23 mouse cellular contexts compared by ENCODE assay signal in the genomic region with DNA sequence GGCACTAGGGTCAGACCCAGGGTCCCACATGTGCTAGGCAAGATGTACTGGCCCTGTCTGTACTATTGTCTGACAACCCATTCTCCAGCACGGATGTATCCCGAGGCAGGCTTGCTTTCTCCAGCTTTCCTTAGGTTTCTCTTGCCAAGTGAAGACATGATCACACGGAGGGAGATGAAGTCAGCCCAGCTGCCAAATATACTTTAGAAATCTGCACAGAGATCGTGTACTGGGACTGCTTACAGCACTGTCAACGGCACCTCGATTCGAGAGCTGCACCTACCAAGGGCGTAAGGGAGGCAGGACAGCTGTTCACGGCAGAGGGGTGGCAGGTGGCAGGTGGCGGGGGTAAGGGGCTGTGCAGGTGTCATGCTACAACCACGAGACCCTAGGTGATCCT. TPM values are rescaled to one million over a fixed set of nuclear protein-coding genes. Genes with fewer than 3 reads are reported as not detected.
DNase-seq lines count a peak whose midpoint lies in the region; ATAC-seq lines count a peak whose summit lies in the region.
"Had no signal": no experiment of that assay in that cellular context is flagged by ENCODE, and none has a peak within 500 bp of the region (broad histone marks: within the 10 kb centered on the region; RNA-seq: fewer than 3 reads in every experiment).

No protein-coding gene starts in this region.

- H3K36me3 ChIP-seq in forebrain, embryonic 14.5 days (ENCODE audit: control insufficient read depth, insufficient read depth, low read length): peaks cover 6% of the 10 kb centered on the region; the same call in 1 of the 2 replicates
- H3K36me3 ChIP-seq in forebrain, embryonic 10.5 days (replicated peaks): peaks cover 29% of the 10 kb centered on the region

- H3K4me1 ChIP-seq in forebrain, embryonic 14.5 days (ENCODE audit: control insufficient read depth, insufficient read depth, low read length): no peaks in the 10 kb centered on the region
- peaks cover 4% of the 10 kb centered on the region; the same call in 1 of the 2 replicates for H3K4me1 ChIP-seq in forebrain, embryonic 10.5 days

- no peaks in the 10 kb centered on the region for H3K9me3 ChIP-seq in forebrain, embryonic 14.5 days (replicated peaks; ENCODE audit: control insufficient read depth, low read length)
- no peaks in the 10 kb centered on the region for H3K9me3 ChIP-seq in forebrain, embryonic 10.5 days
- H3K9me3 ChIP-seq: embryonic facial prominence, embryonic 10.5 days; embryonic facial prominence, embryonic 12.5 days; forebrain, embryonic 13.5 days; G1E had no signal

- no peak for ATAC-seq in forebrain, embryonic 14.5 days
- peak; percentile 87 for ATAC-seq in frontal cortex, adult (ENCODE audit: low TSS enrichment)
- ATAC-seq: activated CD4-positive, CD25-positive, alpha-beta regulatory T cell, adult 4 months; CD4-positive, CD25-positive, alpha-beta regulatory T cell, adult 4 months; forebrain, embryonic 13.5 days; forebrain, postnatal 0 days; Patski had no signal

- no peak overlapping the region for H3K27ac ChIP-seq in forebrain, embryonic 14.5 days (ENCODE audit: low read depth, low read length)
- no peak overlapping the region for H3K27ac ChIP-seq in forebrain, embryonic 10.5 days
- H3K27ac ChIP-seq: embryonic facial prominence, embryonic 10.5 days; embryonic facial prominence, embryonic 12.5 days; forebrain, embryonic 13.5 days had no signal

- peak; percentile 39 for DNase-seq in cerebellum, adult 9-10 months
- no peak for DNase-seq in cerebellum, postnatal 25 days
- peak; percentile 19 for DNase-seq in forebrain, embryonic 14.5 days (ENCODE audit: low spot score)
- DNase-seq in forebrain, embryonic 10.5 days (ENCODE audit: extremely low spot score, low spot score): no peak
- DNase-seq in frontal cortex, postnatal 14 days (ENCODE audit: low spot score in 2 of 2): no peak
- peak; percentile 43 for DNase-seq in brain, adult 2 months (ENCODE audit: low read depth, low spot score)
- no peak for DNase-seq in kidney, adult 9 months
- DNase-seq: adrenal gland, adult 8-10 months; adrenal gland, postnatal 14 days; adrenal gland, postnatal 36 days; B cell, adult 2 months; cerebellum, adult 8-10 months; cerebellum, postnatal 14 days; forebrain, postnatal 0 days had no signal

- no peak overlapping the region for H3K4me2 ChIP-seq in forebrain, embryonic 14.5 days (ENCODE audit: low read length)
- H3K4me2 ChIP-seq: embryonic facial prominence, embryonic 12.5 days; forebrain, embryonic 13.5 days had no signal

- H3K4me3 ChIP-seq in forebrain, embryonic 14.5 days (ENCODE audit: low read depth, low read length): no peak overlapping the region
- no peak overlapping the region for H3K4me3 ChIP-seq in forebrain, embryonic 10.5 days
- H3K4me3 ChIP-seq: embryonic facial prominence, embryonic 10.5 days; embryonic facial prominence, embryonic 12.5 days; forebrain, embryonic 13.5 days had no signal

- H3K9ac ChIP-seq in forebrain, embryonic 14.5 days (ENCODE audit: low read length): no peak overlapping the region
- H3K9ac ChIP-seq: embryonic facial prominence, embryonic 12.5 days; forebrain, embryonic 13.5 days; forebrain, postnatal 0 days had no signal

- no peaks in the 10 kb centered on the region for H3K27me3 ChIP-seq in forebrain, embryonic 14.5 days (replicated peaks; ENCODE audit: control insufficient read depth, insufficient read depth, low read length)
- H3K27me3 ChIP-seq in forebrain, embryonic 10.5 days (ENCODE audit: poor library complexity, severe bottlenecking): no peaks in the 10 kb centered on the region
- H3K27me3 ChIP-seq: CH12.LX; embryonic facial prominence, embryonic 12.5 days; forebrain, embryonic 13.5 days; Patski had no signal

- 80% methylated on average over 11 of the region's 11 CpGs for WGBS in forebrain, embryonic 14.5 days
- 90% methylated on average over 11 of the region's 11 CpGs for WGBS in forebrain, embryonic 10.5 days

RNA-seq across cellular contexts. Expression of a gene that starts 55.8 kb away (rescaled TPM):
- 8.1 and 10.9 TPM in 2 replicates for polyA plus RNA-seq in forebrain, embryonic 14.5 days (2014; fragmentation: Nextera tagmentation; extraction: Ambion mirVana)
- 8.6 and 9.8 TPM in 2 replicates for polyA plus RNA-seq in forebrain, embryonic 10.5 days (2016; fragmentation: Nextera tagmentation; extraction: Ambion mirVana)

RNA-seq across cellular contexts. Expression of a gene that starts 56.3 kb away (rescaled TPM):
- polyA plus RNA-seq in forebrain, embryonic 14.5 days (2014; fragmentation: Nextera tagmentation; extraction: Ambion mirVana): 121 and 135 TPM in 2 replicates
- polyA plus RNA-seq in forebrain, embryonic 10.5 days (2016; fragmentation: Nextera tagmentation; extraction: Ambion mirVana): 129 and 132 TPM in 2 replicates

RNA-seq across cellular contexts. Expression of a gene that starts 57.0 kb away (rescaled TPM):
- polyA plus RNA-seq in forebrain, embryonic 14.5 days (2014; fragmentation: Nextera tagmentation; extraction: Ambion mirVana): 27.1 and 34.4 TPM in 2 replicates
- 20.7 and 22.4 TPM in 2 replicates for polyA plus RNA-seq in forebrain, embryonic 10.5 days (2016; fragmentation: Nextera tagmentation; extraction: Ambion mirVana)

Comparison
In these comparisons a context has a peak if more than half of its experiments do, and no peak if none do; other contexts are left out.
1. DNase-seq: peak in cerebellum, adult 9-10 months (single experiment), forebrain, embryonic 14.5 days (single experiment) and brain, adult 2 months (single experiment); none in cerebellum, postnatal 25 days (0 of 2), forebrain, embryonic 10.5 days (single experiment), frontal cortex, postnatal 14 days (0 of 2) and kidney, adult 9 months (single experiment).